Mouse (Mus musculus): Measurements from ENCODE around the gene Alg3. TPM values are rescaled to one million over a fixed set of nuclear protein-coding genes. Genes with fewer than 3 reads are reported as not detected.

Gene Alg3
- polyA plus RNA-seq (2015; fragmentation: Nextera tagmentation; extraction: Ambion mirVana): 34.5 and 40.8 TPM in 2 replicates

DNA sequence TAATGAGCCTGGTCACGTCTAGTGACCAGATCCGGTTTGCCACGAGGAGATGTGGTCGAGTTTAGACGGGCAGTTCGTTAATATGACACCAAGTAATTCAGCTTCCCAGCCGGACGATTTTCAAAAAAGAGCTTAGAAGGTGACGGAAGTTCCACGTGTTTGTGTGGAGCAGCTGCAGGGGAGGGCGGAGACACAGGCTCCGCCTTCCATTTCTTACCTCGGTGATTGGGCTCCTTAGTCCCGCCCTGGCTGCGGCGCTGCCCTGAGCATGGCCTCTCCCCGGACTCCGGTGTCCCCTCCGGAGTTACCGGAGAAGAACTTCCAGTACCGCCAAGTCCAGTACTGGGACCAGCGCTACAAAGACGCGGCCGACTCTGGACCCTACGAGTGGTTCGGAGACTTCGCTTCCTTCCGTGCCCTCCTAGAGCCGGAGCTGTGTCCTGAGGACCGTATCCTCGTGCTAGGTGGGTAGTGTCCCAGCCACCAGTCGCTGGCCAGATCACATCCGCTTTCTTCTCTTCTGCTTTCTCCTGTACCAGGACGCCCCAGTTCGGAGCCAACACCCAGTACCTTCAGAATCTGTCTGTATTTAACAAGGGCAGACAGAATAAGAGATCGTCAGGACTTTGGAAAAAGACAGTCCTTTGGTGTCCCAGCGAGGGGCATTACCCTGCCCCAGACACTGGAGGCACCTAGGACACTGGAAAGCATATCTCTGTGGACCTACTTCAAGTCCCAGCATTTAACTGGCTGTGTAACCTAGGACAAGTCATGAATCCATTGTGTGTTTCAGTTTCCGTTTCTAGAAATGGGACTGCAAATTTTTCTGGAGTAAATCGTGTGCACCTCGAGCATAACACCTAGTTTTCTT lies at the start of gene Alg3, which contains the start of the genes Eef1akmt4 and Gm49333:
Gene Alg3 (minus strand): TSS at position 379 of the 871 bp plus-strand sequence.
Gene Eef1akmt4 (plus strand): TSS at position 237 of the 871 bp plus-strand sequence.
Gene Gm49333 (plus strand): TSS at position 254 of the 871 bp plus-strand sequence.

DNA sequence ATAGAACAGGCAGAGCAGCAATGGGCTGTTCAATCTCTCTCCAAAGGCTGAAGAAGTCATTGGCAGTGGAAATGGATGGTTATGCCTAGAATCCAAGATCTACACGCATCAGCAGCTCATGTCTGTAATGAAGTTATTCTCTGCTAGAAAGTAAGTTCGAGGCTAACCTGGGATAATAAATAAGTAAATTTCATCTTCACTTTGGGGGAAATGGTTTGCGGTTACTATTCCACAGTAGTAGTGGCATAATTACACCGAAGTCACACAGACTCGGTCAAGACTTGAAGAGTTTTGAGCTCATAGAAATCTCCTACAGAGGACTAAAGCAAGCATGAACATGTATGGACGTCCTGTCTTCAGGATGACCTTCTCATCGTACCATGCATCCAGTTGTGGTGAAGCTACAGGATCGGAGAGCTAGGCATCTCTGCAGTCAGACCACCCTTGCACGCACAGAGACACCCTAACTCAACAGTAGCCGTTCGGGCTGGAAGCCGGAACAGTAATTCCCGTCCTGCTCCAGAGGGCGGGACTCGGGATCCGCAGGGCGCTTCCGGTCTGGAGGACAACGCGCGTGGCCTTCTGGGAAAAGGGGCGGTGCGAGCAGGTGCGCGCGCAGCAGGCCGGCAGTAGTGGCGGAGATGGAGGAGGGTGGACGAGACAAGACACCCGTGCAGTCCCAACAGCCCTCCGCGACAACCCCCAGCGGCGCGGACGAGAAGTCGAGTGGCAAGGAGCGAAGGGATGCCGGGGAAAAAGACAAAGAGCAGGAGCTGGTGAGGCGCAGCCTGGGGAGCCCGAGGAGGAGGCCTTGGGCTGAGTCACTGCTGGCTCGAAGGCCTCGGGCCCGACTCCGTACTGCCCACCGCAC lies 39.8 kb upstream of the Alg3 start, which contains the start of gene Psmd2:
Gene Psmd2 (plus strand): TSS at position 577 of the 871 bp plus-strand sequence.

GRCm38 (mm10) chr16:20629731-20630634 lies 18.4 kb upstream of the Alg3 start, which contains the start of gene Ece2:
Ece2 (plus strand) TSS chr16:20629828.

GRCm38 (mm10) chr16:20621191-20621990 lies 9.9 kb upstream of the Alg3 start, which contains the start of gene Camk2n2:
Camk2n2 (minus strand) TSS chr16:20621287.

GRCm38 (mm10) chr16:20589366-20589938 lies 22.1 kb downstream of the Alg3 start, which contains the start of gene Vwa5b2:
Vwa5b2 (plus strand) TSS chr16:20589471.

MicroRNAs encoded within 50 kb of the gene (microRNA counts, 519-probe panel; counts per million panel counts)
- microRNA mmu-miR-1224: 4,082 counts per million, percentile 35 among the panel's probes with 10 or more counts

Small RNA genes lying within 50 kb of the gene (microRNA-seq; reads per million reads assigned to microRNA genes)
- 227 reads per million, percentile 55 among the genes with 10 or more reads in this experiment for gene Mir1224

Other genes with a start within 250 kb of the Alg3 start
- 62.9 and 82.7 TPM in 2 replicates for gene Abcc5, start 185.3 kb downstream of the Alg3 start, polyA plus RNA-seq (2015; fragmentation: Nextera tagmentation; extraction: Ambion mirVana)
- 88.5 and 88.8 TPM in 2 replicates for gene Eif2b5, start 112.9 kb downstream of the Alg3 start, polyA plus RNA-seq (2015; fragmentation: Nextera tagmentation; extraction: Ambion mirVana)
- 21.3 and 26.8 TPM in 2 replicates for gene Dvl3, start 94.8 kb downstream of the Alg3 start, polyA plus RNA-seq (2015; fragmentation: Nextera tagmentation; extraction: Ambion mirVana)
- 1,145 and 1,197 TPM in 2 replicates for gene Ap2m1, start 76.3 kb downstream of the Alg3 start, polyA plus RNA-seq (2015; fragmentation: Nextera tagmentation; extraction: Ambion mirVana)
- 77.6 and 85.8 TPM in 2 replicates for gene Abcf3, start 63.2 kb downstream of the Alg3 start, polyA plus RNA-seq (2015; fragmentation: Nextera tagmentation; extraction: Ambion mirVana)
- gene Vwa5b2, start 22.3 kb downstream of the Alg3 start, polyA plus RNA-seq (2015; fragmentation: Nextera tagmentation; extraction: Ambion mirVana): 54.5 and 66.7 TPM in 2 replicates
- gene Eef1akmt4, start 142 bp downstream of the Alg3 start, polyA plus RNA-seq (2015; fragmentation: Nextera tagmentation; extraction: Ambion mirVana): 5.4 and 5.9 TPM in 2 replicates
- gene Gm49333, start 125 bp downstream of the Alg3 start, polyA plus RNA-seq (2015; fragmentation: Nextera tagmentation; extraction: Ambion mirVana): 0.21 TPM in 1 of 2 replicates, not detected in the other
- 126 and 143 TPM in 2 replicates for gene Camk2n2, start 9.6 kb upstream of the Alg3 start, polyA plus RNA-seq (2015; fragmentation: Nextera tagmentation; extraction: Ambion mirVana)
- 14.8 and 20.3 TPM in 2 replicates for gene Ece2, start 18.1 kb upstream of the Alg3 start, polyA plus RNA-seq (2015; fragmentation: Nextera tagmentation; extraction: Ambion mirVana)
- 259 and 279 TPM in 2 replicates for gene Psmd2, start 39.9 kb upstream of the Alg3 start, polyA plus RNA-seq (2015; fragmentation: Nextera tagmentation; extraction: Ambion mirVana)
- 129 and 138 TPM in 2 replicates for gene Eif4g1, start 56.6 kb upstream of the Alg3 start, polyA plus RNA-seq (2015; fragmentation: Nextera tagmentation; extraction: Ambion mirVana)
- 56.4 and 63.2 TPM in 2 replicates for gene Fam131a, start 81.5 kb upstream of the Alg3 start, polyA plus RNA-seq (2015; fragmentation: Nextera tagmentation; extraction: Ambion mirVana)
- gene Polr2h, start 105.9 kb upstream of the Alg3 start, polyA plus RNA-seq (2015; fragmentation: Nextera tagmentation; extraction: Ambion mirVana): 95.0 and 97.8 TPM in 2 replicates
- 29.6 and 31.2 TPM in 2 replicates for gene Clcn2, start 106.0 kb upstream of the Alg3 start, polyA plus RNA-seq (2015; fragmentation: Nextera tagmentation; extraction: Ambion mirVana)
- 5.7 TPM in 2 replicates for gene Chrd, start 121.4 kb upstream of the Alg3 start, polyA plus RNA-seq (2015; fragmentation: Nextera tagmentation; extraction: Ambion mirVana)
- gene Thpo, start 122.8 kb upstream of the Alg3 start, polyA plus RNA-seq (2015; fragmentation: Nextera tagmentation; extraction: Ambion mirVana): 0.77 and 0.92 TPM in 2 replicates